26 mouse cellular contexts compared by ENCODE assay signal in the genomic region with DNA sequence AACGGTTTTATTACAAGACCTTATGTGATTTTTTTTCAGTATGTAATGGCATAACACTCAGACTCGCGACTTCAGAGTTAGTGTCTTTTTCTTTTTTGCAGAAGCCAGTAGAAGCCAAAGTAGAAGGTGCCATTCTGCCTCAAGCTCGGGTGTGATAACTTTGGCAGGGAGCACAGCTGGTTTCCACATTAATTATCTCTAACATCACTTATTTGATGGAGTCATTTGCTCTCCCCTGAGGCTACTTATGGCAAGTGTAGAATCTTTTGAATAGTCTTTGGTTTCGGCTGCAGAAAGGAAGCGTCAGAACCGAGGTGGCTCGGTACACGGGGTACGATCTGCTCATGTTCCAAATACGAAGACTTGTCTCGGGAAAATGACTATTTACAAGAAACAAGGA.
"Had no signal": no experiment of that assay in that cellular context is flagged by ENCODE, and none has a peak within 500 bp of the region (broad histone marks: within the 10 kb centered on the region; RNA-seq: fewer than 3 reads in every experiment).

No protein-coding gene starts in this region.

- H3K36me3 ChIP-seq: heart, embryonic 10.5 days; heart, embryonic 12.5 days; hindbrain, embryonic 10.5 days; hindbrain, embryonic 12.5 days; intestine, embryonic 15.5 days; limb, embryonic 10.5 days; limb, embryonic 12.5 days had no signal

- H3K4me1 ChIP-seq: hindbrain, embryonic 12.5 days; intestine, embryonic 15.5 days had no signal

- H3K4me2 ChIP-seq: heart, embryonic 12.5 days; hindbrain, embryonic 12.5 days; hindbrain, embryonic 14.5 days; intestine, embryonic 15.5 days; limb, embryonic 12.5 days; liver, embryonic 11.5 days had no signal

- H3K27ac ChIP-seq: gastrocnemius, adult 2 months; heart, adult 2 months; heart, embryonic 10.5 days; hindbrain, embryonic 10.5 days; hindbrain, embryonic 12.5 days; hindbrain, embryonic 14.5 days; intestine, embryonic 15.5 days; layer of hippocampus, adult 2 months; left cerebral cortex, adult 2 months; limb, embryonic 10.5 days; limb, embryonic 12.5 days had no signal

- ATAC-seq: hindbrain, embryonic 16.5 days; inflammation-experienced regulatory T-cells, adult 6 months; intestine, embryonic 15.5 days; intestine, postnatal 0 days had no signal

- H3K27me3 ChIP-seq: heart, embryonic 12.5 days; hindbrain, embryonic 12.5 days; intestine, embryonic 15.5 days had no signal

- H3K9me3 ChIP-seq: heart, embryonic 10.5 days; heart, embryonic 12.5 days; hindbrain, embryonic 10.5 days; hindbrain, embryonic 12.5 days; intestine, embryonic 15.5 days; limb, embryonic 10.5 days; limb, embryonic 12.5 days had no signal

- DNase-seq: gastrocnemius, adult 2 months; gastrocnemius, postnatal 10 days; gastrocnemius, postnatal 25 days; heart, adult 2 months; heart, postnatal 10 days; heart, postnatal 4 days; kidney, adult 18-20 months; kidney, adult 8-10 months; kidney, postnatal 10 days; kidney, postnatal 25 days; kidney, postnatal 4 days; liver had no signal

- H3K9ac ChIP-seq: heart, embryonic 12.5 days; hindbrain, embryonic 12.5 days; hindbrain, embryonic 14.5 days; intestine, embryonic 15.5 days; limb, embryonic 12.5 days had no signal

- H3K4me3 ChIP-seq: gastrocnemius, adult 2 months; heart, adult 2 months; heart, embryonic 10.5 days; heart, embryonic 12.5 days; hindbrain, embryonic 10.5 days; hindbrain, embryonic 12.5 days; intestine, embryonic 15.5 days; layer of hippocampus, adult 2 months; left cerebral cortex, adult 2 months; limb, embryonic 10.5 days; limb, embryonic 12.5 days had no signal
